Mouse (Mus musculus) layer of hippocampus, adult 2 months (tissue): ENCODE results near the gene Timm8a1. TPM values are rescaled to one million over a fixed set of nuclear protein-coding genes. Genes with fewer than 3 reads are reported as not detected.

ENCODE experiments used
- DNase-seq, 2 experiments: peaks; one replicate each; pipeline ENCODE4 v3.0.0; 2022; ENCODE audit warnings: low spot score in 2 of 2
- H3K27ac ChIP-seq: fragments of 200-600 bp; 2 replicates; pipeline ENCODE4 v1.8.1; 2022
- H3K4me3 ChIP-seq: fragments of 200-600 bp; 2 replicates; pipeline ENCODE4 v1.8.1; 2022; ENCODE audit warnings: mild to moderate bottlenecking
- CTCF ChIP-seq: fragments of 200-600 bp; conservative IDR thresholded peaks from 2 replicates; pipeline ENCODE4 v1.8.1; 2022; ENCODE audit warnings: antibody characterized with exemption, mild to moderate bottlenecking, moderate library complexity
- total RNA-seq, 2 experiments: library from RNA; stranded (reverse); gene quantifications; 2 replicates each; pipeline ENCODE4 v1.2.3; 2021

Gene Timm8a1
- total RNA-seq, 2 experiments from 2014 or later = 15.7 to 18.3 TPM

GRCm38 (mm10) chrX:134500651-134501050 lies 41.0 kb downstream of the Timm8a1 start:
- no peak overlapping the region for H3K4me3 ChIP-seq
- no peak for DNase-seq
- no peak for TF ChIP-seq CTCF
- H3K27ac ChIP-seq = no peak overlapping the region

Other genes starting within 250 kb of the Timm8a1 start
- gene Tmem35a, start 246.6 kb downstream of the Timm8a1 start, total RNA-seq = 10 to 100 TPM; 47.1 to 53.0 TPM
- gene Cenpi, start 233.8 kb downstream of the Timm8a1 start, total RNA-seq = under 1 TPM; 0.23 to 0.42 TPM
- 10 to 100 TPM; 41.8 to 45.1 TPM for gene Drp2, start 137.3 kb downstream of the Timm8a1 start, total RNA-seq
- not detected for gene Taf7l, start 65.4 kb downstream of the Timm8a1 start, total RNA-seq
- 1 to 10 TPM in 1 of 2 experiments, under 1 TPM in 1; 0.66 to 1.2 TPM for gene Btk, start 41.7 kb upstream of the Timm8a1 start, total RNA-seq
- gene Rpl36a, start 43.8 kb upstream of the Timm8a1 start, total RNA-seq = 100 to 1,000 TPM; 122 to 137 TPM
- 10 to 100 TPM in 1 of 2 experiments, 1 to 10 TPM in 1; 7.3 to 10.5 TPM for gene Gla, start 59.3 kb upstream of the Timm8a1 start, total RNA-seq
- 100 to 1,000 TPM; 152 to 157 TPM for gene Hnrnph2, start 59.3 kb upstream of the Timm8a1 start, total RNA-seq
- gene Armcx4, start 144.7 kb upstream of the Timm8a1 start, total RNA-seq = 10 to 100 TPM; 34.6 to 35.4 TPM
- gene Armcx1, start 176.1 kb upstream of the Timm8a1 start, total RNA-seq = 10 to 100 TPM; 49.1 to 56.7 TPM
- 1 to 10 TPM; 7.0 to 7.6 TPM for gene Armcx6, start 209.6 kb upstream of the Timm8a1 start, total RNA-seq
- 10 to 100 TPM; 77.5 to 89.8 TPM for gene Armcx3, start 214.7 kb upstream of the Timm8a1 start, total RNA-seq